Mouse (Mus musculus) heart, embryonic 13.5 days (tissue): ENCODE data around the gene Golph3l. TPM values are rescaled to one million over a fixed set of nuclear protein-coding genes. Genes with fewer than 3 reads are reported as not detected.
A peak's percentile ranks its signal among the peaks of the same experiment; 100 is the strongest.

Source experiments
- ATAC-seq: fragments of 200-750 bp; cut with Nextera tagmentation; 2 replicates; pipeline ENCODE4 v1.8.0; 2017; ENCODE audit warnings: moderate TSS enrichment; ENCODE audit not compliant: insufficient number of reproducible peaks, low FRiP score, low TSS enrichment; ENCODE audit errors: extremely low read depth
- H3K27ac ChIP-seq: fragments of 300-500 bp; sonication (generic); replicated peaks from 2 replicates; pipeline ENCODE4 v1.5.1; 2015; ENCODE audit warnings: moderate library complexity, mild to moderate bottlenecking, inconsistent platforms
- H3K27me3 ChIP-seq: fragments of 300-500 bp; sonication (generic); replicated peaks from 2 replicates; pipeline ENCODE4 v1.6.1; 2015; ENCODE audit warnings: mild to moderate bottlenecking, inconsistent platforms
- H3K36me3 ChIP-seq: fragments of 300-500 bp; sonication (generic); 2 replicates; pipeline ENCODE4 v1.6.1; 2015; ENCODE audit warnings: mild to moderate bottlenecking, inconsistent platforms
- H3K4me1 ChIP-seq: fragments of 300-500 bp; sonication (generic); 2 replicates; pipeline ENCODE4 v1.6.1; 2015; ENCODE audit warnings: inconsistent platforms
- H3K4me2 ChIP-seq: fragments of 300-500 bp; sonication (generic); 2 replicates; pipeline ENCODE4 v1.6.1; 2015; ENCODE audit warnings: inconsistent platforms, mild to moderate bottlenecking, moderate library complexity
- H3K4me3 ChIP-seq: fragments of 300-500 bp; sonication (generic); 2 replicates; pipeline ENCODE4 v1.5.1; 2015; ENCODE audit warnings: moderate library complexity, mild to moderate bottlenecking, inconsistent platforms
- H3K9ac ChIP-seq: fragments of 300-500 bp; sonication (generic); 2 replicates; pipeline ENCODE4 v1.6.1; 2015; ENCODE audit warnings: inconsistent platforms, mild to moderate bottlenecking, moderate library complexity
- H3K9me3 ChIP-seq: fragments of 300-500 bp; sonication (generic); 2 replicates; pipeline ENCODE4 v1.6.1; 2016; ENCODE audit warnings: inconsistent platforms
- WGBS: fragments of 180-500 bp; shearing (Covaris S2); methylation state at CpG from one replicate; pipeline ENCODE4 v1.1.7; 2015; ENCODE audit warnings: mixed read lengths; 5-methylcytosine and 5-hydroxymethylcytosine counted together
- polyA plus RNA-seq: library from polyadenylated mRNA; unstranded; fragments of >200 nt; fragmentation: Nextera tagmentation; extraction: Ambion mirVana; gene quantifications from 2 replicates; pipeline ENCODE4 v1.2.1, GENCODE M21; 2015

The Golph3l gene
- polyA plus RNA-seq, 1 experiment from 2014 or later: 23.3 TPM

DNA sequence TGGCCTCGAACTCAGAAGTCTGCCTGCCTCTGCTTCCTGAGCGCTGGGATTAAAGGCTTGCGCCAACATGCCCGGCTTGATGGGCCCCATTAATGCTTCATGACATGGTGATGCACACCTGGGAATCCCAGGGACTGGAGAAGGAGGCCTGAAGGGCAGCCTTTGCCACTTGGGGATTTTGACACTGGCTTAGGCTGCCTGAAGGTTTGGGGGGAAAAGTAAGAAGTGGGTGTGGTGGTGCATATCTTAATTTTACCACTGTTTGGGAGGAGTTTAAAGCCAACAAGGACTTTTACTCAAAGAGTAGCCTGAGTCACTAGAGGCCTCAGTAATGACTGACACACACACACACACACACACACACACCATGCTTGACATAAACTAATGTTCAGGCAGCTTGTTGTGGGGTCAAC, 76.2 kb downstream of the Golph3l start:
- ATAC-seq: no peak
- H3K36me3 ChIP-seq: peaks cover 63% of the 10 kb centered on the region
- peak overlapping the region; percentile 26; the same call in 1 of the 2 replicates for H3K9ac ChIP-seq
- H3K27ac ChIP-seq: peak overlapping the region; percentile 97
- H3K27me3 ChIP-seq: no peaks in the 10 kb centered on the region
- peak overlapping the region; percentile 56; the same call in 1 of the 2 replicates for H3K4me2 ChIP-seq
- H3K4me3 ChIP-seq: no peak overlapping the region
- WGBS: 84% methylated on average over 4 of the region's 4 CpGs
- H3K4me1 ChIP-seq: peaks cover 89% of the 10 kb centered on the region
- H3K9me3 ChIP-seq: no peaks in the 10 kb centered on the region

DNA sequence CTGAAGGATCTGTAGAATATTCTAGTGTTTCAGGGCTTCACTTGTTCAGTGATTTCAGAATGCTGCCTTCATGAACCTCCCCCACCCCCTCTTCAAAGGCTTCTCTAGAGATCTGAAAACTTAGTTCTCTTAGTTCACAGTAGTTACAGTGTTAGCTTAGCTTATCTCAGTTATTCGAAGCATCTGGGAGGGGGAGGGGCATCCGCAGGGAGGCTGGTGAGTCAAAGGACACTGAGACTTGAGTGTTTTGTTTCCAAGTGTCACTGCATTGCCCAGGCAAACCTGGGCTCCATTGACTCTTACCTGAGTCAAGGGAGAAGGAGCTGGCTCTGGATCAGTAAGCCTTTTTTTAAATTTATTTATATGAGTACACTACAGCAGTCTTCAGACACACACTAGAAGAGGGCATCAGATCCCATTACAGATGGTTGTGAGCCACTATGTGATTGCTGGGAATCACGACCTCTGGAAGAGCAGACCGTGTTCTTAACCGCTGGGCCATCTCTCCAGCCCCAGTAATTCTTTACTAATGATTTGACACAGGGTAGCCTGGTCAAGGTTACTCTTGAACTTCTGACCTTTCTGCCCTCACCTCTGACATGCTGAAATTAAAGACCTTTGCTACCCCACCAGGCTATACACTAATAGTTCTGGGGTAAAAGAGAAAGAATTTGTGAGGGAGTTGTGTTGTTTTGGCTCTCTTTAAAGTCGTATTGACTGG, 77.5 kb downstream of the Golph3l start:
- Histone ChIP-seq H3K27ac (peak overlapping the region; percentile 97), H3K9ac (peak overlapping the region; percentile 77), H3K4me2 (peak overlapping the region; percentile 56), H3K36me3 (peaks cover 59% of the 10 kb centered on the region), H3K27me3 (no peaks in the 10 kb centered on the region), H3K4me3 (peak overlapping the region; percentile 10; the same call in 1 of the 2 replicates), H3K9me3 (no peaks in the 10 kb centered on the region), H3K4me1 (peaks cover 82% of the 10 kb centered on the region)
- peak; percentile 58; the same call in 1 of the 2 replicates for ATAC-seq
- 18% methylated on average over 6 of the region's 6 CpGs for WGBS

DNA sequence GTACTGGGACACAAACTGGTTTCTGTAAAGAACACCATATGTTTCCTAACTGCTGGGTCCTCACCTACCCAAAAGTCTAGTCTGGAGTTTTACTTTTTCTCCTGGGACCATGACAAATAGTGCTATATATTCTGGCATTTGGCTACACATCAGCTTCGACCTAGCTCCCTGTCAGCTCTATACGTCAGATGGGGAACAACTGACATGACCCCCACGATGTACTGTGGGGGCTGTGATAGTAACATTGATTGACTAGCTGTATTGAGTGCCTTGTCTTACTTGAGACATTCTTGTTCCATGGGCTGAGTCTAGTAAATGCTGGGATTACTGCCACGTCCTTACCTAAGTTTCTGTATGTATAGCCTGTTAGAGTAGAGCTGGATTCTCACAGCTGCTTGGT, 78.8 kb downstream of the Golph3l start:
- Histone ChIP-seq H3K9me3 (no peaks in the 10 kb centered on the region), H3K27ac (peak overlapping the region; percentile 97), H3K4me1 (peaks cover 83% of the 10 kb centered on the region), H3K9ac (peak overlapping the region; percentile 77), H3K4me2 (peak overlapping the region; percentile 56), H3K4me3 (peak overlapping the region; percentile 16; the same call in 1 of the 2 replicates), H3K36me3 (peaks cover 56% of the 10 kb centered on the region), H3K27me3 (no peaks in the 10 kb centered on the region)
- no peak for ATAC-seq
- WGBS: 29% methylated on average over 4 of the region's 4 CpGs

DNA sequence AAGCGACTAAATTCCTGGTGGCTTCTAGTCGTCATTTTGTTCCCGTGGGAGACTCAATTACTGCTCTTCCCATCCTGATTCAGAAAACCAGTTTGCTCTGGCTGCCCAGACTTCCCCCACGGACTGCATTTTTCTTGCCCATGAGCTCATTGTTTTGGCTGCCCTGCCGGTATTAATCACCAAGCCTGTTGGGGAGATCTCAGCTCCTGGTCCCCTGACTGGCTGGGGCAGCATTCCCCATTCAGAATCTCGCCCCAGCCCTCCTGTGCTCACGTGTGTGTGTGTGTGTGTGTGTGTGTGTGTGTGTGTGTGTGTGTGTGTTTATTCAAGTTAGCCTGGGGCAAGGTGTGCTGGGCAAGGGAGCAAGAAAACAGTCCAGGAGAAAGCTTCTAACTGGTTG, 79.3 kb downstream of the Golph3l start:
- Histone ChIP-seq H3K4me3 (peak overlapping the region; percentile 16; the same call in 1 of the 2 replicates), H3K4me1 (peaks cover 83% of the 10 kb centered on the region), H3K4me2 (peak overlapping the region; percentile 56), H3K36me3 (peaks cover 53% of the 10 kb centered on the region), H3K27me3 (no peaks in the 10 kb centered on the region), H3K9ac (peak overlapping the region; percentile 77), H3K9me3 (no peaks in the 10 kb centered on the region), H3K27ac (peak overlapping the region; percentile 97)
- 22% methylated on average over 7 of the region's 7 CpGs for WGBS
- no peak for ATAC-seq

Other genes starting within 250 kb of the Golph3l start
- 20.1 and 21.2 TPM in 2 replicates for gene Setdb1, start 231.7 kb upstream of the Golph3l start, polyA plus RNA-seq
- not detected in 2 replicates for gene 4930558C23Rik, start 186.1 kb upstream of the Golph3l start, polyA plus RNA-seq
- 28.6 and 28.7 TPM in 2 replicates for gene Arnt, start 154.5 kb upstream of the Golph3l start, polyA plus RNA-seq
- gene Ctsk, start 89.7 kb upstream of the Golph3l start, polyA plus RNA-seq: 15.5 and 17.0 TPM in 2 replicates
- gene Ctss, start 62.1 kb upstream of the Golph3l start, polyA plus RNA-seq: 12.3 and 13.4 TPM in 2 replicates
- gene Hormad1, start 29.3 kb upstream of the Golph3l start, polyA plus RNA-seq: not detected in 2 replicates
- gene Ensa, start 36.1 kb downstream of the Golph3l start, polyA plus RNA-seq: 46.5 and 53.1 TPM in 2 replicates
- gene Mcl1, start 69.9 kb downstream of the Golph3l start, polyA plus RNA-seq: 36.0 and 36.2 TPM in 2 replicates
- gene Adamtsl4, start 99.0 kb downstream of the Golph3l start, polyA plus RNA-seq: 4.8 and 7.3 TPM in 2 replicates
- 61.1 and 68.7 TPM in 2 replicates for gene Ecm1, start 150.6 kb downstream of the Golph3l start, polyA plus RNA-seq
- 39.5 and 40.0 TPM in 2 replicates for gene Tars2, start 171.3 kb downstream of the Golph3l start, polyA plus RNA-seq
- 17.1 and 18.0 TPM in 2 replicates for gene Rprd2, start 229.9 kb downstream of the Golph3l start, polyA plus RNA-seq